Mouse (Mus musculus): ENCODE measurements around the gene Pomgnt2. TPM values are rescaled to one million over a fixed set of nuclear protein-coding genes. Genes with fewer than 3 reads are reported as not detected.
"Not testable (repeated sequence)": the region's sequence is repeated elsewhere in the genome, so short reads cannot be mapped to it uniquely, and the experiment has no call there.

Gene Pomgnt2
- total RNA-seq, 1 experiment = 12.9 TPM

- DNase-seq (ENCODE audit: low read depth, low spot score) = no peak
- no peaks in the 10 kb centered on the region for H3K36me3 ChIP-seq (ENCODE audit: control insufficient read depth, insufficient read depth, low read length, poor library complexity, severe bottlenecking)
- in situ Hi-C loops (cut with MboI; ENCODE audit: low sequenced_read_pairs in 2 of 2, unreplicated experiment in 2 of 2) = no loop called here
- no peak overlapping the region for H3K9ac ChIP-seq (ENCODE audit: insufficient read depth, low read depth, low read length, poor library complexity, severe bottlenecking)
- H3K9me3 ChIP-seq (ENCODE audit: control insufficient read depth, insufficient read depth, low read depth, low read length) = no peaks in the 10 kb centered on the region
- TF ChIP-seq CHD2 (IDR thresholded peaks at IDR 0.05; ENCODE audit: low read depth, low read length) (no peak), MAFK (IDR thresholded peaks at IDR 0.05; ENCODE audit: insufficient read depth, low read depth, low read length) (no peak), ZNF384 (IDR thresholded peaks at IDR 0.05; ENCODE audit: low read depth, low read length) (no peak), ZC3H11A (IDR thresholded peaks at IDR 0.05; ENCODE audit: borderline replicate concordance, low read depth, low read length) (no peak)
- H3K4me3 ChIP-seq (ENCODE audit: insufficient read depth in 1 of 2, low read depth in 1 of 2, low read length in 2 of 2, poor library complexity in 1 of 2, severe bottlenecking in 1 of 2) = no peak overlapping the region
- no peaks in the 10 kb centered on the region for H3K4me1 ChIP-seq (ENCODE audit: control insufficient read depth in 2 of 2, insufficient read depth in 2 of 2, low read length in 2 of 2, poor library complexity in 1 of 2)
- no peak overlapping the region for H3K27ac ChIP-seq (ENCODE audit: insufficient read depth, low read depth, low read length, poor library complexity, severe bottlenecking)
Observed at GRCm38 (mm10) chr9:122023873-122024272, 27.0 kb upstream of the Pomgnt2 start.

DNA sequence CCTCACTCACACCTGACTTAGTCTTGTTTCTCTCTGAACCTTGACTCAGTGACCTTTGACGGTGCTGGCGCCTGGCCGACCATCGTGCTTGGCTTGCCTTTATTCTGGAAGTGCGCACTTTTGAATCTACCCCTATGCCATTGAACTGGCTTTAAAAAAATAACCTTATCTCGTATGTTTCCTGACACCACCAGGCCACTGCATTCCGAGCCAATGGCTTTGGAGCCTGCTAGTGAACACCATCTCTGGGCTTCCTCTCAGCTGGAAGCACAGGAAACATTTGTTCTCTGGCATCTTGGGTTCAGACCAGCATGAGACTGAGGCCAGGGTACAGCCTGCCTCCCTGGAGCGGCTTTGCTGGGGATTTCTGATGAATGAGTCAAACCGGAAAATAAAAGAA lies 25.9 kb upstream of the Pomgnt2 start:
- in situ Hi-C loops (cut with MboI; ENCODE audit: low sequenced_read_pairs in 2 of 2, unreplicated experiment in 2 of 2) = no loop called here

DNA sequence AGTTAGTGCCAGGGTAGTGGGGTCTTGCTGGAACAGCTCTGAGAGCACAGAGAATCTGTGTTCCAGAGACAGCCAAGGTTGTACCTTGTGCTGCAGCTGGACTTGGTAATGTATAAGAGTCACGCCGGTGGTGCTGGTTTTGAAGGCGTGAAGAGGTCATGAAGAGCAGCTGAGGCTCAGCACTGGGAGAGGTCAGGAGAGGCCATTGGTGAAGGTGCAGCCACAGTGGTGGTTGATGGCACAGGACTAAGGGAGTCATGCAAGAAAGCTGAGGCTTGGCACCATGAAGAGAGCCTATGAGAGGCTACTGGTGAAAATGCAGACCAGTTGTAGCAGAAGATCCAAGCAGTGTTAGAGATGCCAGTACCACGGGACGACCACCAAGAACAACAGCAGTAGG lies 24.7 kb upstream of the Pomgnt2 start:
- Histone ChIP-seq H3K4me1 (ENCODE audit: control insufficient read depth in 2 of 2, insufficient read depth in 2 of 2, low read length in 2 of 2, poor library complexity in 1 of 2) (no peaks in the 10 kb centered on the region), H3K27ac (ENCODE audit: insufficient read depth, low read depth, low read length, poor library complexity, severe bottlenecking) (no peak overlapping the region), H3K9me3 (ENCODE audit: control insufficient read depth, insufficient read depth, low read depth, low read length) (no peaks in the 10 kb centered on the region), H3K9ac (ENCODE audit: insufficient read depth, low read depth, low read length, poor library complexity, severe bottlenecking) (no peak overlapping the region), H3K4me3 (ENCODE audit: insufficient read depth in 1 of 2, low read depth in 1 of 2, low read length in 2 of 2, poor library complexity in 1 of 2, severe bottlenecking in 1 of 2) (no peak overlapping the region), H3K36me3 (ENCODE audit: control insufficient read depth, insufficient read depth, low read length, poor library complexity, severe bottlenecking) (no peaks in the 10 kb centered on the region)
- in situ Hi-C loops (cut with MboI; ENCODE audit: low sequenced_read_pairs in 2 of 2, unreplicated experiment in 2 of 2) = no loop called here
- no peak for TF ChIP-seq ZNF384 (IDR thresholded peaks at IDR 0.05; ENCODE audit: low read depth, low read length)
- TF ChIP-seq ZC3H11A (IDR thresholded peaks at IDR 0.05; ENCODE audit: borderline replicate concordance, low read depth, low read length) = no peak
- TF ChIP-seq MAFK (IDR thresholded peaks at IDR 0.05; ENCODE audit: insufficient read depth, low read depth, low read length) = no peak
- no peak for TF ChIP-seq HCFC1 (IDR thresholded peaks at IDR 0.05; ENCODE audit: borderline replicate concordance, insufficient read depth, low read length)
- no peak for TF ChIP-seq CHD2 (IDR thresholded peaks at IDR 0.05; ENCODE audit: low read depth, low read length)
- no peak for DNase-seq (ENCODE audit: low read depth, low spot score)

More for the DNA sequence above, 25.9 kb upstream of the Pomgnt2 start:
- Histone ChIP-seq H3K9ac (ENCODE audit: insufficient read depth, low read depth, low read length, poor library complexity, severe bottlenecking) (no peak overlapping the region), H3K9me3 (ENCODE audit: control insufficient read depth, insufficient read depth, low read depth, low read length) (no peaks in the 10 kb centered on the region), H3K4me3 (ENCODE audit: insufficient read depth in 1 of 2, low read depth in 1 of 2, low read length in 2 of 2, poor library complexity in 1 of 2, severe bottlenecking in 1 of 2) (no peak overlapping the region), H3K4me1 (ENCODE audit: control insufficient read depth in 2 of 2, insufficient read depth in 2 of 2, low read length in 2 of 2, poor library complexity in 1 of 2) (no peaks in the 10 kb centered on the region), H3K27ac (ENCODE audit: insufficient read depth, low read depth, low read length, poor library complexity, severe bottlenecking) (no peak overlapping the region), H3K36me3 (ENCODE audit: control insufficient read depth, insufficient read depth, low read length, poor library complexity, severe bottlenecking) (no peaks in the 10 kb centered on the region)
- TF ChIP-seq ZNF384 (IDR thresholded peaks at IDR 0.05; ENCODE audit: low read depth, low read length) (no peak), MAFK (IDR thresholded peaks at IDR 0.05; ENCODE audit: insufficient read depth, low read depth, low read length) (no peak), HCFC1 (IDR thresholded peaks at IDR 0.05; ENCODE audit: borderline replicate concordance, insufficient read depth, low read length) (no peak), CHD2 (IDR thresholded peaks at IDR 0.05; ENCODE audit: low read depth, low read length) (no peak)
- no peak for DNase-seq (ENCODE audit: low read depth, low spot score)

GRCm38 (mm10) chr9:122021171-122021570 lies 24.3 kb upstream of the Pomgnt2 start:
- H3K4me1 ChIP-seq (ENCODE audit: control insufficient read depth in 2 of 2, insufficient read depth in 2 of 2, low read length in 2 of 2, poor library complexity in 1 of 2); H3K36me3 ChIP-seq (ENCODE audit: control insufficient read depth, insufficient read depth, low read length, poor library complexity, severe bottlenecking); H3K9me3 ChIP-seq (ENCODE audit: control insufficient read depth, insufficient read depth, low read depth, low read length); H3K27ac ChIP-seq (ENCODE audit: insufficient read depth, low read depth, low read length, poor library complexity, severe bottlenecking); DNase-seq (ENCODE audit: low read depth, low spot score); H3K4me3 ChIP-seq (ENCODE audit: insufficient read depth in 1 of 2, low read depth in 1 of 2, low read length in 2 of 2, poor library complexity in 1 of 2, severe bottlenecking in 1 of 2); H3K9ac ChIP-seq (ENCODE audit: insufficient read depth, low read depth, low read length, poor library complexity, severe bottlenecking); in situ Hi-C loops (cut with MboI; ENCODE audit: low sequenced_read_pairs in 2 of 2, unreplicated experiment in 2 of 2): not testable (repeated sequence)

- TF ChIP-seq CHD2 (IDR thresholded peaks at IDR 0.05; ENCODE audit: low read depth, low read length) (no peak), ZNF384 (IDR thresholded peaks at IDR 0.05; ENCODE audit: low read depth, low read length) (no peak), ZC3H11A (IDR thresholded peaks at IDR 0.05; ENCODE audit: borderline replicate concordance, low read depth, low read length) (no peak), MAFK (IDR thresholded peaks at IDR 0.05; ENCODE audit: insufficient read depth, low read depth, low read length) (no peak), HCFC1 (IDR thresholded peaks at IDR 0.05; ENCODE audit: borderline replicate concordance, insufficient read depth, low read length) (no peak)
- Histone ChIP-seq H3K9me3 (ENCODE audit: control insufficient read depth, insufficient read depth, low read depth, low read length) (no peaks in the 10 kb centered on the region), H3K27ac (ENCODE audit: insufficient read depth, low read depth, low read length, poor library complexity, severe bottlenecking) (no peak overlapping the region), H3K9ac (ENCODE audit: insufficient read depth, low read depth, low read length, poor library complexity, severe bottlenecking) (no peak overlapping the region), H3K4me3 (ENCODE audit: insufficient read depth in 1 of 2, low read depth in 1 of 2, low read length in 2 of 2, poor library complexity in 1 of 2, severe bottlenecking in 1 of 2) (no peak overlapping the region), H3K36me3 (ENCODE audit: control insufficient read depth, insufficient read depth, low read length, poor library complexity, severe bottlenecking) (no peaks in the 10 kb centered on the region), H3K4me1 (ENCODE audit: control insufficient read depth in 2 of 2, insufficient read depth in 2 of 2, low read length in 2 of 2, poor library complexity in 1 of 2) (peaks cover 0 to 2% of the 10 kb centered on the region in 2 experiments; a peak in 1 of 4 replicates)
- in situ Hi-C loops (cut with MboI; ENCODE audit: low sequenced_read_pairs in 2 of 2, unreplicated experiment in 2 of 2) = no loop called here
- DNase-seq (ENCODE audit: low read depth, low spot score) = no peak
Observed at GRCm38 (mm10) chr9:122020321-122020720, 23.4 kb upstream of the Pomgnt2 start.

Data from ES-E14 (cell line).